Comparison of ENCODE assay signal across 8 mouse cellular contexts in genomic region chr3:32910071-32910551, GRCm38 (mm10).
DNase-seq lines count a peak whose midpoint lies in the region; ATAC-seq and TF ChIP-seq lines count a peak whose summit lies in the region.

No protein-coding gene starts in this region.

- H3K4me2 ChIP-seq in forebrain, embryonic 15.5 days (replicated peaks): no peak overlapping the region
- no peak overlapping the region for H3K4me2 ChIP-seq in neural tube, embryonic 13.5 days

- H3K9me3 ChIP-seq in forebrain, embryonic 15.5 days: no peaks in the 10 kb centered on the region
- H3K9me3 ChIP-seq in neural tube, embryonic 13.5 days: no peaks in the 10 kb centered on the region

- ATAC-seq in forebrain, embryonic 15.5 days (replicated peaks): peak; percentile 82
- ATAC-seq in neural tube, embryonic 13.5 days (ENCODE audit: low read depth): peak; percentile 84
- no peak for ATAC-seq in inflammation-experienced regulatory T-cells, adult 6 months

- no peaks in the 10 kb centered on the region for H3K27me3 ChIP-seq in forebrain, embryonic 15.5 days
- no peaks in the 10 kb centered on the region for H3K27me3 ChIP-seq in neural tube, embryonic 13.5 days

- H3K27ac ChIP-seq in forebrain, embryonic 15.5 days (replicated peaks): no peak overlapping the region
- 0 out of 2 replicates have a peak overlapping the region, but pooled peaks have one; percentile 40 for H3K27ac ChIP-seq in layer of hippocampus, adult 2 months
- no peak overlapping the region for H3K27ac ChIP-seq in neural tube, embryonic 13.5 days (replicated peaks)

- TF ChIP-seq CTCF in layer of hippocampus, adult 2 months (conservative IDR thresholded peaks at IDR 0.05): peak; percentile 88

- no peaks in the 10 kb centered on the region; the same call in 1 of the 2 replicates for H3K36me3 ChIP-seq in forebrain, embryonic 15.5 days
- peaks cover 14% of the 10 kb centered on the region for H3K36me3 ChIP-seq in neural tube, embryonic 13.5 days

- H3K4me3 ChIP-seq in forebrain, embryonic 15.5 days: no peak overlapping the region
- no peak overlapping the region for H3K4me3 ChIP-seq in layer of hippocampus, adult 2 months
- no peak overlapping the region for H3K4me3 ChIP-seq in neural tube, embryonic 13.5 days

- peak; percentile 22 for DNase-seq in cerebellum, adult 9-10 months
- no peak for DNase-seq in cerebellum, adult 9-11 months
- DNase-seq in 3T3-L1 (ENCODE audit: low read depth, low spot score) (peak; percentile 2), MN1 (ENCODE audit: low spot score) (no peak)
- DNase-seq in layer of hippocampus, adult 2 months (ENCODE audit: low spot score in 2 of 2): peak; percentile 50 to 65

- no peak overlapping the region for H3K9ac ChIP-seq in forebrain, embryonic 15.5 days (replicated peaks)
- H3K9ac ChIP-seq in neural tube, embryonic 13.5 days: no peak overlapping the region

- WGBS in forebrain, embryonic 15.5 days: 69% methylated on average over 7 of the region's 7 CpGs
- WGBS in neural tube, embryonic 13.5 days: 68% methylated on average over 7 of the region's 7 CpGs

- H3K4me1 ChIP-seq in forebrain, embryonic 15.5 days: peaks cover 12% of the 10 kb centered on the region
- H3K4me1 ChIP-seq in neural tube, embryonic 13.5 days (replicated peaks): peaks cover 7% of the 10 kb centered on the region; the same call in 1 of the 2 replicates

Comparison
In these comparisons a context has a peak if more than half of its experiments do, and no peak if none do; other contexts are left out.
1. DNase-seq: peak in cerebellum, adult 9-10 months (single experiment), 3T3-L1 (single experiment) and layer of hippocampus, adult 2 months (2 of 2); none in cerebellum, adult 9-11 months (single experiment) and MN1 (single experiment).